ENCODE assay signal across 24 mouse cellular contexts in the genomic region with DNA sequence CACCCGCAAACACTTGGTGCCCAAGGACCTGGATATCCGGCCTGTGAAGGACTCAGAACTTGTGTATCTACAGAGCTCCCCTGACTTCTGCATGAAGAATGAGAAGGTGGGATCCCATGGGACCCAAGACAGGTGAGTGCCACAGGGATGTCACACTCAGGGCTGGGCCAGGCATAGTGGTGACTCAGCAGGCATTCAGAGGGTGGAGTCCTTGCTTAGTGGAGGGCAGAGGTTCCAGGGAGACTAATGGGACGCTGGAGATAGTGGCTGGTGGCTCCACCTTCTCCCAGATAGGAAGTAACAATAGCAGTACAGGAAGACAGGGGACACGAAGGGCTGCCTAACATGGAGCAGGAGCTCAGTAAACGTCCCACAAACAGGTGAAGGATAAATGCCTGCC. TPM values are rescaled to one million over a fixed set of nuclear protein-coding genes. Genes with fewer than 3 reads are reported as not detected.
A peak's percentile ranks its signal among the peaks of the same experiment; 100 is the strongest.
DNase-seq lines count a peak whose midpoint lies in the region; ATAC-seq and TF ChIP-seq lines count a peak whose summit lies in the region.
"Had no signal": no experiment of that assay in that cellular context is flagged by ENCODE, and none has a peak within 500 bp of the region (broad histone marks: within the 10 kb centered on the region; RNA-seq: fewer than 3 reads in every experiment).

No protein-coding gene starts in this region.

- H3K27me3 ChIP-seq in heart, embryonic 10.5 days (ENCODE audit: insufficient read depth, poor library complexity, severe bottlenecking), result peaks cover 14% of the 10 kb centered on the region; the same call in 1 of the 2 replicates
- no peaks in the 10 kb centered on the region for H3K27me3 ChIP-seq in heart, postnatal 0 days (ENCODE audit: control insufficient read depth, insufficient read depth, low read length)
- H3K27me3 ChIP-seq in heart, adult 2 months (ENCODE audit: control insufficient read depth, insufficient read depth, low read length), result no peaks in the 10 kb centered on the region
- peaks cover 56% of the 10 kb centered on the region for H3K27me3 ChIP-seq in limb, embryonic 10.5 days (ENCODE audit: low read depth, poor library complexity, severe bottlenecking)
- no peaks in the 10 kb centered on the region for H3K27me3 ChIP-seq in stomach, embryonic 16.5 days (ENCODE audit: control insufficient read depth, insufficient read depth, low read length)
- no peaks in the 10 kb centered on the region for H3K27me3 ChIP-seq in forebrain, embryonic 15.5 days
- H3K27me3 ChIP-seq in cerebellum, adult 2 months (ENCODE audit: control insufficient read depth, insufficient read depth, low read length), result no peaks in the 10 kb centered on the region

- H3K79me2 ChIP-seq in heart, adult 2 months (replicated peaks; ENCODE audit: control insufficient read depth, insufficient read depth, low read length), result no peaks in the 10 kb centered on the region

- TF ChIP-seq POLR2A in heart, adult 2 months (IDR thresholded peaks at IDR 0.05; ENCODE audit: insufficient read depth, low read depth, low read length), result no peak
- no peak for TF ChIP-seq POLR2A in cerebellum, adult 2 months (IDR thresholded peaks at IDR 0.05; ENCODE audit: borderline replicate concordance, insufficient read depth, low read length)

- H3K9me3 ChIP-seq in heart, embryonic 10.5 days, result no peaks in the 10 kb centered on the region
- no peaks in the 10 kb centered on the region for H3K9me3 ChIP-seq in heart, postnatal 0 days (replicated peaks; ENCODE audit: control insufficient read depth, low read length)
- H3K9me3 ChIP-seq in limb, embryonic 10.5 days (replicated peaks), result no peaks in the 10 kb centered on the region
- no peaks in the 10 kb centered on the region for H3K9me3 ChIP-seq in stomach, embryonic 16.5 days (replicated peaks; ENCODE audit: control insufficient read depth, low read length)
- no peaks in the 10 kb centered on the region for H3K9me3 ChIP-seq in forebrain, embryonic 15.5 days
- H3K9me3 ChIP-seq: hindbrain, embryonic 13.5 days had no signal

- peak overlapping the region; percentile 37; the same call in 1 of the 2 replicates for H3K27ac ChIP-seq in heart, embryonic 10.5 days
- H3K27ac ChIP-seq in heart, postnatal 0 days (ENCODE audit: low read depth), result 0 out of 2 replicates have a peak overlapping the region, but pooled peaks have one; percentile 1
- no peak overlapping the region for H3K27ac ChIP-seq in heart, adult 2 months
- H3K27ac ChIP-seq in limb, embryonic 10.5 days, result peak overlapping the region; percentile 53; the same call in 1 of the 2 replicates
- H3K27ac ChIP-seq in stomach, embryonic 16.5 days (ENCODE audit: low read length), result peak overlapping the region; percentile 60
- no peak overlapping the region for H3K27ac ChIP-seq in forebrain, embryonic 15.5 days (replicated peaks)
- no peak overlapping the region for H3K27ac ChIP-seq in cerebellum, adult 2 months (ENCODE audit: insufficient read depth, low read length)
- H3K27ac ChIP-seq: hindbrain, embryonic 13.5 days; layer of hippocampus, adult 2 months had no signal

- H3K4me2 ChIP-seq in heart, postnatal 0 days (ENCODE audit: low read depth, low read length), result no peak overlapping the region
- H3K4me2 ChIP-seq in stomach, embryonic 16.5 days (ENCODE audit: low read depth, low read length), result no peak overlapping the region
- no peak overlapping the region for H3K4me2 ChIP-seq in forebrain, embryonic 15.5 days (replicated peaks)
- H3K4me2 ChIP-seq: hindbrain, embryonic 13.5 days; midbrain, embryonic 11.5 days had no signal

- H3K36me3 ChIP-seq in heart, embryonic 10.5 days, result peaks cover 71% of the 10 kb centered on the region
- H3K36me3 ChIP-seq in heart, postnatal 0 days (replicated peaks; ENCODE audit: control insufficient read depth, insufficient read depth, low read length), result 0 out of 2 replicates have a peak, but pooled peaks cover 3% of the 10 kb centered on the region
- no peaks in the 10 kb centered on the region for H3K36me3 ChIP-seq in heart, adult 2 months (ENCODE audit: control insufficient read depth, insufficient read depth, low read length)
- H3K36me3 ChIP-seq in limb, embryonic 10.5 days, result peaks cover 71% of the 10 kb centered on the region
- no peaks in the 10 kb centered on the region for H3K36me3 ChIP-seq in stomach, embryonic 16.5 days (ENCODE audit: control insufficient read depth, insufficient read depth, low read length)
- H3K36me3 ChIP-seq in forebrain, embryonic 15.5 days, result no peaks in the 10 kb centered on the region
- H3K36me3 ChIP-seq: hindbrain, embryonic 13.5 days had no signal

- intact Hi-C loops in heart, adult 2 months (cut with DNase I), result no loop called here

- DNase-seq in heart, embryonic 10.5 days (ENCODE audit: low spot score), result no peak
- DNase-seq in heart, adult 8-10 months (ENCODE audit: low spot score), result no peak
- no peak for DNase-seq in heart, postnatal 0 days (ENCODE audit: low spot score)
- DNase-seq in heart, adult 2 months, result no peak
- no peak for DNase-seq in limb, embryonic 10.5 days (ENCODE audit: low spot score)
- DNase-seq in cerebellum, adult 2 months, result no peak
- DNase-seq: adrenal gland, adult 2 months; cerebellum, adult 9-10 months; gastrocnemius, postnatal 36 days; kidney, postnatal 14 days; layer of hippocampus, postnatal 36 days; liver, postnatal 0 days; lung, postnatal 36 days; right cerebral cortex, postnatal 25 days; thymus, postnatal 14 days had no signal

- no peak overlapping the region for H3K9ac ChIP-seq in heart, postnatal 0 days (replicated peaks; ENCODE audit: low read depth, low read length)
- no peak overlapping the region for H3K9ac ChIP-seq in heart, adult 2 months (ENCODE audit: low read depth, low read length)
- H3K9ac ChIP-seq in stomach, embryonic 16.5 days (ENCODE audit: low read length), result no peak overlapping the region
- H3K9ac ChIP-seq in forebrain, embryonic 15.5 days (replicated peaks), result no peak overlapping the region
- H3K9ac ChIP-seq: hindbrain, embryonic 13.5 days; liver, postnatal 0 days had no signal

- no peak for TF ChIP-seq EP300 in heart, postnatal 0 days (IDR thresholded peaks at IDR 0.05; ENCODE audit: low read depth)
- no peak for TF ChIP-seq EP300 in heart, adult 2 months (IDR thresholded peaks at IDR 0.05; ENCODE audit: insufficient read depth, low read depth, low read length)

- no peak for TF ChIP-seq CTCF in heart, postnatal 0 days (IDR thresholded peaks at IDR 0.05; ENCODE audit: low read depth)
- no peak for TF ChIP-seq CTCF in heart, adult 2 months (IDR thresholded peaks at IDR 0.05)
- TF ChIP-seq CTCF in cerebellum, adult 2 months (IDR thresholded peaks at IDR 0.05; ENCODE audit: borderline replicate concordance, insufficient read depth, low read depth, low read length), result no peak

- ATAC-seq in heart, postnatal 0 days (ENCODE audit: insufficient read depth, low read depth), result no peak
- ATAC-seq in stomach, embryonic 16.5 days (ENCODE audit: insufficient read depth, low FRiP score), result no peak
- ATAC-seq in forebrain, embryonic 15.5 days (replicated peaks), result no peak
- ATAC-seq: forebrain, embryonic 14.5 days; inflammation-experienced regulatory T-cells, adult 6 months; liver, postnatal 0 days had no signal

- H3K4me3 ChIP-seq in heart, embryonic 10.5 days, result no peak overlapping the region
- no peak overlapping the region for H3K4me3 ChIP-seq in heart, postnatal 0 days (ENCODE audit: low read depth, low read length)
- no peak overlapping the region for H3K4me3 ChIP-seq in heart, adult 2 months
- H3K4me3 ChIP-seq in limb, embryonic 10.5 days, result no peak overlapping the region
- no peak overlapping the region for H3K4me3 ChIP-seq in stomach, embryonic 16.5 days (replicated peaks; ENCODE audit: low read length)
- no peak overlapping the region for H3K4me3 ChIP-seq in forebrain, embryonic 15.5 days
- no peak overlapping the region for H3K4me3 ChIP-seq in cerebellum, adult 2 months (replicated peaks; ENCODE audit: insufficient read depth, low read depth, low read length)
- H3K4me3 ChIP-seq: erythroblast, embryonic 14.5 days; hindbrain, embryonic 13.5 days; layer of hippocampus, adult 2 months had no signal

- 78% methylated on average over 5 of the region's 5 CpGs for WGBS in heart, embryonic 10.5 days
- whole genome bisulfite sequencing in heart, postnatal 0 days, result 69% methylated on average over 5 of the region's 5 CpGs
- WGBS in heart, adult 2 months, result 86% methylated on average over 5 of the region's 5 CpGs
- WGBS in limb, embryonic 10.5 days, result 84% methylated on average over 5 of the region's 5 CpGs
- WGBS in stomach, embryonic 16.5 days, result 81% methylated on average over 5 of the region's 5 CpGs
- 78% methylated on average over 5 of the region's 5 CpGs for WGBS in forebrain, embryonic 15.5 days
- 97% methylated on average over 5 of the region's 5 CpGs for WGBS in cerebellum, adult 2 months

- H3K4me1 ChIP-seq in heart, embryonic 10.5 days, result peaks cover 59% of the 10 kb centered on the region
- H3K4me1 ChIP-seq in heart, postnatal 0 days (ENCODE audit: control insufficient read depth, insufficient read depth), result peaks cover 27% of the 10 kb centered on the region
- H3K4me1 ChIP-seq in heart, adult 2 months (ENCODE audit: control insufficient read depth, insufficient read depth, low read length), result no peaks in the 10 kb centered on the region
- peaks cover 57% of the 10 kb centered on the region for H3K4me1 ChIP-seq in limb, embryonic 10.5 days
- H3K4me1 ChIP-seq in stomach, embryonic 16.5 days (ENCODE audit: control insufficient read depth, insufficient read depth, low read length), result peaks cover 15% of the 10 kb centered on the region
- peaks cover 5% of the 10 kb centered on the region; the same call in 1 of the 2 replicates for H3K4me1 ChIP-seq in forebrain, embryonic 15.5 days
- no peaks in the 10 kb centered on the region for H3K4me1 ChIP-seq in cerebellum, adult 2 months (ENCODE audit: control insufficient read depth, insufficient read depth, low read length)

RNA-seq across cellular contexts. Expression of a gene that starts 15.5 kb away (rescaled TPM):
- 29.0 and 29.4 TPM in 2 replicates for polyA plus RNA-seq in heart, embryonic 10.5 days (2016; fragmentation: Nextera tagmentation; extraction: Ambion mirVana)
- 1 to 10 TPM; 4.2 to 7.8 (median 6.4) TPM for total RNA-seq in heart, adult 8-10 months (2022)
- 22.9 and 33.9 TPM in 2 replicates for total RNA-seq in heart, postnatal 0 days (2014; rRNA removed; ENCODE audit: low replicate concordance)
- polyA plus RNA-seq in heart, postnatal 0 days (2015; fragmentation: Nextera tagmentation; extraction: Ambion mirVana), result 4.3 and 4.4 TPM in 2 replicates
- total RNA-seq in heart, adult 2 months (2021), result 1 to 10 TPM; 4.8 to 7.3 TPM
- 6.2 and 9.0 TPM in 2 replicates for polyA plus RNA-seq in heart, adult 2 months (2012; rRNA removed)
- polyA plus RNA-seq in limb, embryonic 10.5 days (2016; fragmentation: Nextera tagmentation; extraction: Ambion mirVana), result 10.3 and 19.3 TPM in 2 replicates
- polyA plus RNA-seq in stomach, embryonic 16.5 days (2015; fragmentation: Nextera tagmentation; extraction: Ambion mirVana), result 4.7 and 5.8 TPM in 2 replicates
- polyA plus RNA-seq in forebrain, embryonic 15.5 days (2015; fragmentation: Nextera tagmentation; extraction: Ambion mirVana), result 0.43 and 0.53 TPM in 2 replicates
- 1.5 and 1.9 TPM in 2 replicates for polyA plus RNA-seq in cerebellum, adult 2 months (2012; rRNA removed)
- total RNA-seq: common myeloid progenitor, adult 5-6 weeks had no signal
- polyA plus RNA-seq: erythroblast, embryonic 14.5 days; inflammation-experienced regulatory T-cells, adult 6 months had no signal

Comparison
In these comparisons a context has a peak if more than half of its experiments do, and no peak if none do; other contexts are left out.
1. H3K27ac ChIP-seq: peak in heart, embryonic 10.5 days (single experiment), heart, postnatal 0 days (single experiment), limb, embryonic 10.5 days (single experiment) and stomach, embryonic 16.5 days (single experiment); none in heart, adult 2 months (single experiment), forebrain, embryonic 15.5 days (single experiment) and cerebellum, adult 2 months (single experiment).